ENCODE assay signal across 10 mouse cellular contexts in the genomic region with DNA sequence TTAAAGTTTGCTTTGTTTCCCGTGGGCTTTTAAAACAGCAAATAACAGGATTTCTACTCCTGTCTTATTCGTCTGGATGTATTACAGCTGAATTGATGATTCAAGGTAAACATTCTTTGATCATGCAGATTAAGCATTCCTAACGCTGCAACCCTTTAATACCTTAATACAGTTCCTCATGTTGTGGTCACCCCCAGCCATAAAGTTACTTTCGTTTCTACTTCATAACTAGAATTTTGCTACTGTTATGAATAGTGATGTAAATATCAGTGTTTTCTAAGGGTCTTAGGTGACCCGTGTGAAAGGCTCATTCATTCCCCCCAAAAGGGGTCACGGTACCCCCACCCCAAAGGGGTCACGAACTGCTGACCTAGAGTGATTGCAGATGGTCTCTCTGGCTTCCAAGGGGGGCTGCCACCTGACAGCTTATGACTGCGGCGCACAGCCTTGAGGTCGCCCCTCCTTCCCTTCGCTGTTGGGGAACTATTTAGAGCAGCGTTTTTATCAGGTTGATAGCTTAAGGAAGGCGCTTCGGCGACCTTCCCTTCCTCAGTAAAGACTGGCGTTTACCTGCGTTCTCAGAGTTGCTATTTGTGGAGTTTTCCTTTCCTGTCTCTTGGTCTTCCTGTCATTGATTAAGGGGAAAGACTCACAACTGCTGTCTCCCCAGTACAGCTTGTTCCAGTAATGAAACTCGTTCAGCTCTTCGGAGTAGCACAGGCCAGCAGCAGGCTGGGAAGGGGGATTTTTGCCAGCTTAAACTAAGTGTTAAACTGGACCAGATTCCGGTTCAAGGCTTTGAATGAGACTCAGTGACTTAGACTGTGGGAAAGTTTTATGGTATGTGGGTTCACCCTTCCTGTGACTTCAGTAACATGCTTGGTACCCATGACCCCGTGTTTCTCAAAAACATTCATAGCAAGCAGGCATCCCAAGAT. TPM values are rescaled to one million over a fixed set of nuclear protein-coding genes. Genes with fewer than 3 reads are reported as not detected.
A peak's percentile ranks its signal among the peaks of the same experiment; 100 is the strongest.
DNase-seq lines count a peak whose midpoint lies in the region; ATAC-seq lines count a peak whose summit lies in the region.
"Had no signal": no experiment of that assay in that cellular context is flagged by ENCODE, and none has a peak within 500 bp of the region (broad histone marks: within the 10 kb centered on the region; RNA-seq: fewer than 3 reads in every experiment).

No protein-coding gene starts in this region.

- H3K4me2 ChIP-seq in midbrain, embryonic 11.5 days, result no peak overlapping the region
- no peak overlapping the region for H3K4me2 ChIP-seq in midbrain, embryonic 15.5 days
- H3K4me2 ChIP-seq in neural tube, embryonic 15.5 days, result peak overlapping the region; percentile 35

- no peak overlapping the region for H3K4me3 ChIP-seq in midbrain, embryonic 11.5 days (ENCODE audit: low read depth, low read length)
- H3K4me3 ChIP-seq in midbrain, embryonic 15.5 days, result no peak overlapping the region
- no peak overlapping the region for H3K4me3 ChIP-seq in neural tube, embryonic 15.5 days (replicated peaks)

- no peak overlapping the region for H3K9ac ChIP-seq in midbrain, embryonic 11.5 days (ENCODE audit: low read length)
- no peak overlapping the region for H3K9ac ChIP-seq in midbrain, embryonic 15.5 days
- H3K9ac ChIP-seq in neural tube, embryonic 15.5 days (replicated peaks), result no peak overlapping the region

- no peaks in the 10 kb centered on the region for H3K36me3 ChIP-seq in midbrain, embryonic 11.5 days (ENCODE audit: control insufficient read depth, insufficient read depth, low read length)
- H3K36me3 ChIP-seq in midbrain, embryonic 15.5 days (replicated peaks), result no peaks in the 10 kb centered on the region
- no peaks in the 10 kb centered on the region for H3K36me3 ChIP-seq in neural tube, embryonic 15.5 days

- H3K27me3 ChIP-seq in midbrain, embryonic 11.5 days (ENCODE audit: control insufficient read depth, insufficient read depth, low read length), result 0 out of 2 replicates have a peak, but pooled peaks cover 2% of the 10 kb centered on the region
- H3K27me3 ChIP-seq in midbrain, embryonic 15.5 days (replicated peaks), result 0 out of 2 replicates have a peak, but pooled peaks cover 5% of the 10 kb centered on the region
- no peaks in the 10 kb centered on the region for H3K27me3 ChIP-seq in neural tube, embryonic 15.5 days (replicated peaks)

- 44% methylated on average over 21 of the region's 21 CpGs for WGBS in midbrain, embryonic 11.5 days
- WGBS in midbrain, embryonic 15.5 days, result 57% methylated on average over 21 of the region's 21 CpGs
- 43% methylated on average over 21 of the region's 21 CpGs for WGBS in neural tube, embryonic 15.5 days

- ATAC-seq in midbrain, embryonic 11.5 days (ENCODE audit: low FRiP score), result no peak
- no peak for ATAC-seq in midbrain, embryonic 15.5 days (replicated peaks)
- peak; percentile 38 for ATAC-seq in inflammation-experienced regulatory T-cells, adult 6 months
- no peak for ATAC-seq in neural tube, embryonic 15.5 days (ENCODE audit: low FRiP score)

- H3K27ac ChIP-seq in midbrain, embryonic 11.5 days (ENCODE audit: low read depth, low read length), result no peak overlapping the region
- H3K27ac ChIP-seq in midbrain, embryonic 15.5 days, result no peak overlapping the region
- H3K27ac ChIP-seq in neural tube, embryonic 15.5 days (replicated peaks), result 0 out of 2 replicates have a peak overlapping the region, but pooled peaks have one; percentile 13

- H3K4me1 ChIP-seq in midbrain, embryonic 11.5 days (ENCODE audit: control insufficient read depth, insufficient read depth, low read length), result peaks cover 62% of the 10 kb centered on the region
- H3K4me1 ChIP-seq in midbrain, embryonic 15.5 days, result peaks cover 37% of the 10 kb centered on the region
- H3K4me1 ChIP-seq in neural tube, embryonic 15.5 days, result peaks cover 62% of the 10 kb centered on the region

- intact Hi-C loops in heart, postnatal 10 days (cut with DNase I), result no loop called here

- DNase-seq in heart, adult 11 months, result peak; percentile 92
- no peak for DNase-seq in heart, postnatal 10 days
- DNase-seq in midbrain, embryonic 11.5 days (ENCODE audit: low spot score, missing footprints), result peak; percentile 86
- no peak for DNase-seq in adrenal gland, postnatal 36 days
- DNase-seq in layer of hippocampus, postnatal 25 days (ENCODE audit: extremely low spot score in 1 of 2, low spot score in 1 of 2), result no peak
- DNase-seq: adrenal gland, adult 8-10 months; layer of hippocampus, adult 9-11 months had no signal

- H3K9me3 ChIP-seq in midbrain, embryonic 11.5 days (ENCODE audit: control insufficient read depth, low read length), result no peaks in the 10 kb centered on the region
- H3K9me3 ChIP-seq in midbrain, embryonic 15.5 days, result no peaks in the 10 kb centered on the region
- no peaks in the 10 kb centered on the region for H3K9me3 ChIP-seq in neural tube, embryonic 15.5 days (replicated peaks)

RNA-seq across cellular contexts. Expression of gene Peli2, which starts 12.5 kb away (rescaled TPM):
- total RNA-seq in heart, postnatal 10 days (2021), result 10 to 100 TPM; 12.6 to 17.4 TPM
- 15.7 and 16.2 TPM in 2 replicates for polyA plus RNA-seq in midbrain, embryonic 11.5 days (2014; fragmentation: Nextera tagmentation; extraction: Ambion mirVana)
- polyA plus RNA-seq in midbrain, embryonic 15.5 days (2015; fragmentation: Nextera tagmentation; extraction: Ambion mirVana), result 6.9 and 8.5 TPM in 2 replicates
- under 1 TPM; 0.32 to 0.65 (median 0.47) TPM for polyA plus RNA-seq in inflammation-experienced regulatory T-cells, adult 6 months (2017; shearing (Covaris generic))
- 6.8 and 7.0 TPM in 2 replicates for polyA plus RNA-seq in neural tube, embryonic 15.5 days (2015; fragmentation: Nextera tagmentation; extraction: Ambion mirVana)
- total RNA-seq in adrenal gland, postnatal 36 days (2021), result 10 to 100 TPM; 28.0 to 28.5 TPM
- total RNA-seq in layer of hippocampus, postnatal 25 days (2021), result 10 to 100 TPM; 17.6 to 28.2 TPM

Comparison
In these comparisons a context has a peak if more than half of its experiments do, and no peak if none do; other contexts are left out.
1. DNase-seq: peak in heart, adult 11 months (single experiment) and midbrain, embryonic 11.5 days (single experiment); none in heart, postnatal 10 days (0 of 2), adrenal gland, postnatal 36 days (0 of 2) and layer of hippocampus, postnatal 25 days (0 of 2).